Mouse (Mus musculus) C2C12 (cell line): ENCODE measurements around the gene Setd1b. TPM values are rescaled to one million over a fixed set of nuclear protein-coding genes. Genes with fewer than 3 reads are reported as not detected.

ENCODE experiments used
- H3K27me3 ChIP-seq: one replicate; pipeline ENCODE4 v1.6.1; 2011; ENCODE audit not compliant: control insufficient read depth, insufficient read depth, insufficient read length
- H3K36me3 ChIP-seq: one replicate; pipeline ENCODE4 v1.6.1; 2011; ENCODE audit not compliant: control insufficient read depth, insufficient read depth
- H3K4me3 ChIP-seq: one replicate; pipeline ENCODE4 v1.5.1; 2011; ENCODE audit warnings: mild to moderate bottlenecking, control low read depth; ENCODE audit not compliant: poor library complexity, insufficient read depth, severe bottlenecking
- H3K79me2 ChIP-seq: one replicate; pipeline ENCODE4 v1.6.1; 2011; ENCODE audit not compliant: control insufficient read depth, insufficient read depth
- H3K79me3 ChIP-seq: one replicate; pipeline ENCODE4 v1.6.1; 2011; ENCODE audit warnings: low read depth, control low read depth
- H3ac ChIP-seq: one replicate; pipeline ENCODE3; 2011; ENCODE audit warnings: low read depth; ENCODE audit not compliant: control insufficient read depth, insufficient read length
- CEBPB ChIP-seq: IDR thresholded peaks from one replicate; pipeline ENCODE4 v1.6.1; 2011; ENCODE audit warnings: low read depth, mild to moderate bottlenecking, control low read depth, moderate library complexity
- CTCF ChIP-seq: IDR thresholded peaks from one replicate; pipeline ENCODE4 v1.5.1; 2011; ENCODE audit not compliant: control insufficient read depth, insufficient read depth, insufficient read length
- FOSL1 ChIP-seq: IDR thresholded peaks from one replicate; pipeline ENCODE4 v1.8.0; 2011; ENCODE audit warnings: mild to moderate bottlenecking, low read length; ENCODE audit not compliant: poor library complexity, insufficient read depth, severe bottlenecking
- MAX ChIP-seq: IDR thresholded peaks from one replicate; pipeline ENCODE4 v1.6.1; 2011; ENCODE audit warnings: mild to moderate bottlenecking, control low read depth
- MYOD1 ChIP-seq: IDR thresholded peaks from one replicate; pipeline ENCODE4 v1.6.1; 2011; ENCODE audit warnings: low read depth; ENCODE audit not compliant: control insufficient read depth, insufficient read length
- MYOG ChIP-seq: IDR thresholded peaks from one replicate; pipeline ENCODE4 v1.6.1; 2011; ENCODE audit not compliant: control insufficient read depth, insufficient read length; ENCODE audit errors: extremely low read depth
- USF1 ChIP-seq: IDR thresholded peaks from one replicate; pipeline ENCODE4 v1.6.1; 2011; ENCODE audit warnings: low read depth, mild to moderate bottlenecking, control low read depth, moderate library complexity
- polyA plus RNA-seq: library from polyadenylated mRNA; unstranded; fragments of >200 nt; fragmentation: generic; extraction: Trizol; gene quantifications from one replicate; pipeline ENCODE4 v1.2.1, GENCODE M21; 2012; ENCODE audit warnings: missing spikeins

Setd1b gene
- polyA plus RNA-seq, 1 experiment = 4.4 TPM

- no peaks in the 10 kb centered on the region for H3K27me3 ChIP-seq
- H3K79me3 ChIP-seq = no peaks in the 10 kb centered on the region
- H3K36me3 ChIP-seq = no peaks in the 10 kb centered on the region
- TF ChIP-seq MYOD1 = no peak
- TF ChIP-seq USF1 = no peak
- TF ChIP-seq FOSL1 = no peak
- TF ChIP-seq CEBPB = no peak
- no peak for TF ChIP-seq MYOG
- TF ChIP-seq CTCF = no peak
- no peak for TF ChIP-seq MAX
- H3K4me3 ChIP-seq = no peak overlapping the region
- no peak overlapping the region for H3ac ChIP-seq
- H3K79me2 ChIP-seq = no peaks in the 10 kb centered on the region
Measured at GRCm38 (mm10) chr5:123102376-123102775, 39.6 kb upstream of the Setd1b start.

GRCm38 (mm10) chr5:123103556-123103955 lies 38.4 kb upstream of the Setd1b start:
- H3K79me2 ChIP-seq = no peaks in the 10 kb centered on the region
- H3K27me3 ChIP-seq = no peaks in the 10 kb centered on the region
- H3ac ChIP-seq = no peak overlapping the region
- no peak for TF ChIP-seq MYOG
- no peak for TF ChIP-seq USF1
- TF ChIP-seq CEBPB = no peak
- TF ChIP-seq MAX = no peak
- no peak for TF ChIP-seq MYOD1
- TF ChIP-seq CTCF = no peak
- no peak for TF ChIP-seq FOSL1
- no peaks in the 10 kb centered on the region for H3K36me3 ChIP-seq
- H3K4me3 ChIP-seq = no peak overlapping the region
- H3K79me3 ChIP-seq = no peaks in the 10 kb centered on the region

- Histone ChIP-seq H3ac (no peak overlapping the region), H3K79me3 (no peaks in the 10 kb centered on the region), H3K79me2 (no peaks in the 10 kb centered on the region), H3K27me3 (no peaks in the 10 kb centered on the region), H3K4me3 (no peak overlapping the region), H3K36me3 (no peaks in the 10 kb centered on the region)
- no peak for TF ChIP-seq MYOG
- TF ChIP-seq USF1 = no peak
- TF ChIP-seq FOSL1 = no peak
- TF ChIP-seq MYOD1 = no peak
- TF ChIP-seq MAX = no peak
- TF ChIP-seq CTCF = no peak
- TF ChIP-seq CEBPB = no peak
Measured at GRCm38 (mm10) chr5:123104769-123105168, 37.2 kb upstream of the Setd1b start.

GRCm38 (mm10) chr5:123109452-123110203 lies 32.4 kb upstream of the Setd1b start:
- no peak for TF ChIP-seq CTCF
- TF ChIP-seq MAX = no peak
- Histone ChIP-seq H3K36me3 (no peaks in the 10 kb centered on the region), H3K4me3 (no peak overlapping the region), H3K27me3 (no peaks in the 10 kb centered on the region), H3K79me3 (no peaks in the 10 kb centered on the region), H3ac (no peak overlapping the region), H3K79me2 (no peaks in the 10 kb centered on the region)

- Histone ChIP-seq H3K79me3 (no peaks in the 10 kb centered on the region), H3K79me2 (no peaks in the 10 kb centered on the region), H3K36me3 (no peaks in the 10 kb centered on the region), H3K27me3 (no peaks in the 10 kb centered on the region), H3K4me3 (no peak overlapping the region), H3ac (no peak overlapping the region)
- TF ChIP-seq CTCF (no peak), CEBPB (no peak), MYOD1 (no peak), MAX (no peak), FOSL1 (no peak), USF1 (no peak), MYOG (no peak)
Measured at GRCm38 (mm10) chr5:123110296-123110721, 31.7 kb upstream of the Setd1b start.

- no peaks in the 10 kb centered on the region for H3K79me2 ChIP-seq
- no peaks in the 10 kb centered on the region for H3K79me3 ChIP-seq
- no peak overlapping the region for H3ac ChIP-seq
- H3K27me3 ChIP-seq = no peaks in the 10 kb centered on the region
- H3K36me3 ChIP-seq = no peaks in the 10 kb centered on the region
- TF ChIP-seq MAX = no peak
- no peak for TF ChIP-seq USF1
- TF ChIP-seq FOSL1 = no peak
- no peak for TF ChIP-seq MYOG
- TF ChIP-seq CTCF = no peak
- TF ChIP-seq CEBPB = no peak
- no peak for TF ChIP-seq MYOD1
- no peak overlapping the region for H3K4me3 ChIP-seq
Measured at GRCm38 (mm10) chr5:123114109-123114508, 27.9 kb upstream of the Setd1b start.
